Mouse (Mus musculus) forebrain, embryonic 15.5 days (tissue): ENCODE results near the gene Mknk1. TPM values are rescaled to one million over a fixed set of nuclear protein-coding genes. Genes with fewer than 3 reads are reported as not detected.

ENCODE experiments used
- ATAC-seq: fragments of 200-750 bp; cut with Nextera tagmentation; replicated peaks from 2 replicates; pipeline ENCODE4 v1.8.0; 2017; ENCODE audit warnings: mild to moderate bottlenecking, moderate TSS enrichment, moderate library complexity
- H3K27ac ChIP-seq: fragments of 300-500 bp; sonication (generic); replicated peaks from 2 replicates; pipeline ENCODE4 v1.5.1; 2015; ENCODE audit warnings: mild to moderate bottlenecking, inconsistent platforms
- H3K27me3 ChIP-seq: fragments of 300-500 bp; sonication (generic); 2 replicates; pipeline ENCODE4 v1.6.1; 2015; ENCODE audit warnings: inconsistent platforms
- H3K36me3 ChIP-seq: fragments of 300-500 bp; sonication (generic); 2 replicates; pipeline ENCODE4 v1.6.1; 2015; ENCODE audit warnings: mild to moderate bottlenecking, inconsistent platforms
- H3K4me1 ChIP-seq: fragments of 300-500 bp; sonication (generic); 2 replicates; pipeline ENCODE4 v1.6.1; 2015; ENCODE audit warnings: inconsistent platforms
- H3K4me2 ChIP-seq: fragments of 300-500 bp; sonication (generic); replicated peaks from 2 replicates; pipeline ENCODE4 v1.6.1; 2015; ENCODE audit warnings: mild to moderate bottlenecking, inconsistent platforms
- H3K4me3 ChIP-seq: fragments of 300-500 bp; sonication (generic); 2 replicates; pipeline ENCODE4 v1.5.1; 2015; ENCODE audit warnings: mild to moderate bottlenecking, inconsistent platforms
- H3K9ac ChIP-seq: fragments of 300-500 bp; sonication (generic); replicated peaks from 2 replicates; pipeline ENCODE4 v1.6.1; 2015; ENCODE audit warnings: mild to moderate bottlenecking, inconsistent platforms
- H3K9me3 ChIP-seq: fragments of 300-500 bp; sonication (generic); 2 replicates; pipeline ENCODE4 v1.6.1; 2016; ENCODE audit warnings: inconsistent platforms
- WGBS: fragments of 180-500 bp; shearing (Covaris S2); methylation state at CpG from one replicate; pipeline ENCODE4 v1.1.7; 2015; ENCODE audit warnings: mixed read lengths; 5-methylcytosine and 5-hydroxymethylcytosine counted together
- polyA plus RNA-seq: library from polyadenylated mRNA; unstranded; fragments of >200 nt; fragmentation: Nextera tagmentation; extraction: Ambion mirVana; gene quantifications from 2 replicates; pipeline ENCODE4 v1.2.1, GENCODE M21; 2015

The Mknk1 gene
- polyA plus RNA-seq, 1 experiment from 2014 or later: 24.8 TPM

- H3K36me3 ChIP-seq: peaks cover 13% of the 10 kb centered on the region; the same call in 1 of the 2 replicates
- no peak overlapping the region for H3K4me2 ChIP-seq
- H3K4me3 ChIP-seq: no peak overlapping the region
- no peaks in the 10 kb centered on the region for H3K9me3 ChIP-seq
- no peak for ATAC-seq
- peaks cover 16% of the 10 kb centered on the region for H3K4me1 ChIP-seq
- no peak overlapping the region for H3K9ac ChIP-seq
- no peaks in the 10 kb centered on the region for H3K27me3 ChIP-seq
- WGBS: 74% methylated on average over 3 of the region's 3 CpGs
- no peak overlapping the region for H3K27ac ChIP-seq
These were observed 34.2 kb downstream of the Mknk1 start for GRCm38 (mm10) chr4:115873231-115873630.

- H3K4me1 ChIP-seq: peaks cover 23% of the 10 kb centered on the region
- H3K27ac ChIP-seq: no peak overlapping the region; the same call in 1 of the 2 replicates
- 0 out of 2 replicates have a peak, but pooled peaks cover 7% of the 10 kb centered on the region for H3K36me3 ChIP-seq
- WGBS: under 1% methylated on average over 11 of the region's 11 CpGs
- H3K4me3 ChIP-seq: no peak overlapping the region
- no peaks in the 10 kb centered on the region for H3K9me3 ChIP-seq
- ATAC-seq: peak; percentile 45; the same call in 1 of the 2 replicates
- H3K4me2 ChIP-seq: 0 out of 2 replicates have a peak overlapping the region, but pooled peaks have one; percentile 7
- H3K9ac ChIP-seq: peak overlapping the region; percentile 22; the same call in 1 of the 2 replicates
- no peaks in the 10 kb centered on the region for H3K27me3 ChIP-seq
These were observed 39.2 kb downstream of the Mknk1 start for GRCm38 (mm10) chr4:115878216-115878678.

DNA sequence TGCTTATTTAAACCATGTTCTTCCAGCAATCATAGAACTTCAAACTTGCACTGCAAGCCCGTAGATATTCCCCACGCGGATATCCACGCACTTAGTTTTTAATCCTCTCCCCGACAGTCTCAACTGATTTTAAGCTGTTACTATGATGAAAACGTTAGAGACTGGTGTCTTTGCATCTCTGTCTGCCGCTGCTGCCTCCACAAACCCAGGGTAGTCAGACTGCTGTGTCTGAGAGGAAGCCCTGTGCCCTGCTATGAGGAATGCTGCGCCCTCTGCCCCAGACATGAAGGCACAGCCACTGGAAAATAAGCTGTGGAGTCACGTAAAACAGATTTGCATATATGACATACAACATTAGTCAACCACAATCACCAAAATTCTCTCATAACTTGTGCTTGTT lies 39.8 kb downstream of the Mknk1 start:
- Histone ChIP-seq H3K36me3 (0 out of 2 replicates have a peak, but pooled peaks cover 7% of the 10 kb centered on the region), H3K4me1 (peaks cover 23% of the 10 kb centered on the region), H3K4me3 (no peak overlapping the region), H3K27ac (no peak overlapping the region; the same call in 1 of the 2 replicates), H3K4me2 (no peak overlapping the region), H3K9ac (no peak overlapping the region), H3K9me3 (no peaks in the 10 kb centered on the region), H3K27me3 (no peaks in the 10 kb centered on the region)
- WGBS: 33% methylated on average over 9 of the region's 9 CpGs
- ATAC-seq: no peak

- no peak overlapping the region for H3K9ac ChIP-seq
- no peaks in the 10 kb centered on the region for H3K36me3 ChIP-seq
- H3K9me3 ChIP-seq: no peaks in the 10 kb centered on the region
- peak; percentile 53; the same call in 1 of the 2 replicates for ATAC-seq
- WGBS: 0% methylated on average over 1 of the region's 1 CpGs
- no peak overlapping the region for H3K4me3 ChIP-seq
- no peak overlapping the region for H3K4me2 ChIP-seq
- no peaks in the 10 kb centered on the region for H3K27me3 ChIP-seq
- peak overlapping the region; percentile 53 for H3K27ac ChIP-seq
- peaks cover 23% of the 10 kb centered on the region for H3K4me1 ChIP-seq
These were observed 42.2 kb downstream of the Mknk1 start for GRCm38 (mm10) chr4:115881183-115881582.

DNA sequence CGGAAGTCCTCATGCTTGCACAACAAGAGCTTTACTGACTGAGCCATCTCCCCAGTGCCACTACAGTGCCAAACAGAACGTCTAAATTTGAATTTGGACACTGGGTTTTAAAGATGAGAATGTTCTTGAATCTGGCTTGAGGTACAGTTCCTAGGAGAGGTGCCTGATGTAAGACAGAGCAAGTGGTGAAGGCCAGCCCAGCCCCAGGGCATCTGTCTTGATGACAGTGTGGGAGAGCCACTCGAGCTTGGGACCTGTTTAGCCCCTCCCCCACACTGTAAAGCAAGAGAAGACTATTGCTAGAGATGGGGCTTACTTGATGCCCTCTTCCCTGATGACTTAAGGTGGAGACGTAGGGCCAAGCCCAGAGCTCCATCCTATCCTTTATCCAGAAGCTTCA lies 43.2 kb downstream of the Mknk1 start:
- 69% methylated on average over 4 of the region's 4 CpGs for WGBS
- no peak overlapping the region for H3K4me3 ChIP-seq
- H3K27ac ChIP-seq: no peak overlapping the region
- H3K9me3 ChIP-seq: no peaks in the 10 kb centered on the region
- H3K4me1 ChIP-seq: peaks cover 23% of the 10 kb centered on the region
- no peak overlapping the region for H3K4me2 ChIP-seq
- no peak overlapping the region for H3K9ac ChIP-seq
- H3K36me3 ChIP-seq: no peaks in the 10 kb centered on the region
- ATAC-seq: no peak
- no peaks in the 10 kb centered on the region for H3K27me3 ChIP-seq

- no peaks in the 10 kb centered on the region for H3K36me3 ChIP-seq
- H3K4me1 ChIP-seq: peaks cover 11% of the 10 kb centered on the region
- H3K4me3 ChIP-seq: no peak within 1 kb of the TSS
- ATAC-seq: no peak
- H3K27ac ChIP-seq: no peak within 1 kb of the TSS
- 78% methylated on average over 6 of the region's 6 CpGs for WGBS
- no peak within 1 kb of the TSS for H3K4me2 ChIP-seq
- no peaks in the 10 kb centered on the region for H3K9me3 ChIP-seq
- no peaks in the 10 kb centered on the region for H3K27me3 ChIP-seq
- no peak within 1 kb of the TSS for H3K9ac ChIP-seq
These were observed 45.0 kb downstream of the Mknk1 start, which contains the start of gene Kncn for GRCm38 (mm10) chr4:115884022-115884421. Gene Kncn (plus strand): TSS chr4:115884400.

DNA sequence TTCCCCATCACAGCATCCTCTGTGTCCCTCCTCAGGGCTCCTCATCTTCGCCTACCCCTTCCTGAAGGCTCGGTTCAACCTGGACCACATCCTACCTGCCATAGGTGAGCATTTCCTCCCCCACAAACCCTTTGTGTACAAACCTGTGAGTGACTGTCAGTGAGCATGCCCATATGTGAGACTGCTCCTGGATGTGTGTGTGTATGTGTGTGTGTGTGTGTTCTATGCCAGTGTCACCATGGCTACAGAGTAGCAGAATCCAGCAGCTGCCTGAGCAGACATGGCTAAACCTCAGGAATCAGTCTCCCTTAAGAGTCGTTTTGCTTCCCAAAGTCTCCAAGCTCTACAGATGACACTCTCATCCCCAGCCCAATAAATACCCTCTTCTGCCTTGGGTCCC lies 46.8 kb downstream of the Mknk1 start:
- Histone ChIP-seq H3K4me1 (peaks cover 18% of the 10 kb centered on the region), H3K9ac (no peak overlapping the region), H3K9me3 (no peaks in the 10 kb centered on the region), H3K27ac (peak overlapping the region; percentile 4; the same call in 1 of the 2 replicates), H3K27me3 (peaks cover 10% of the 10 kb centered on the region), H3K4me3 (no peak overlapping the region), H3K36me3 (no peaks in the 10 kb centered on the region), H3K4me2 (no peak overlapping the region)
- peak; percentile 62; the same call in 1 of the 2 replicates for ATAC-seq
- 78% methylated on average over 3 of the region's 3 CpGs for WGBS

DNA sequence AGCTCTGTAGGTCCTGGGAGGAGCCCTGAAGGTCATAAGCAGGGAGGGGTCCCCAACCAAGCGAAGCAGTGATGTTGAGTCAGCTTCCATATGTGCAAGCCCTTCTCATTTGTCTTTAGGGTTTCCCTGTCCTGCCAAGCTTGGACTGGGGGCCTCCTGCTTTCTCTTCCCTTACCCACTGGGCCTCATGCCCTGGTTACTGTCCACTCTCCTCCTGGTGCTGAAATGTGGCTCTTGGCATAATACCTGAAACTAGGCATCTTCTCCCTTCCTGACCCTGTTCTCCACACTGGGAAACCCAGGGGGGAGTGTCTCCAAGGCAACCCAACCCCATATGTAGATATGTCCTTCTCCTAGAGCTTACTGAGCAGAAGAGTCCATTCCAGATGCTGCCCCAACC lies 47.9 kb downstream of the Mknk1 start:
- no peak for ATAC-seq
- Histone ChIP-seq H3K9ac (no peak overlapping the region), H3K27me3 (peaks cover 20% of the 10 kb centered on the region), H3K9me3 (no peaks in the 10 kb centered on the region), H3K4me1 (peaks cover 8% of the 10 kb centered on the region), H3K27ac (no peak overlapping the region), H3K36me3 (no peaks in the 10 kb centered on the region), H3K4me2 (no peak overlapping the region), H3K4me3 (no peak overlapping the region)
- 63% methylated on average over 1 of the region's 1 CpGs for WGBS

DNA sequence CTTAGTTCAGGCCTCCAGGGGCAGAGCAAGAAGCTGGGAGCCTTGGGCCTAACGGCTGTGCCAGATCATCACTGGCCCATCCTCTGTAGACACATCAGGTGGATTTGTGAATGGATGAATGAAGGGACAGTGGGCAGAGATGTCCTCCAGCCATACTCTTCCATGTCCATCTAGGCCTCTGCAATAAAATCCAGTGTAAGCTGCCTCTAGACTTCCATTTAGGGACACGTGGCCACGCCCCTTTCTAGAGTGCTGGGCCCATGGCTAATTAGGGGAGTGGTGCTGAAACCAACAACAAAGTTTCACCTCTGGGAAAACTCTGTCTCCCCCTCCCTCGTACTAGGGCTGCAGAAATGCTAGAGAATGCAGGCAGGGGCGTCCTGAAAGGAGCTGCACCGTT lies 51.1 kb downstream of the Mknk1 start:
- 0 out of 2 replicates have a peak overlapping the region, but pooled peaks have one; percentile 12 for H3K9ac ChIP-seq
- H3K27ac ChIP-seq: no peak overlapping the region
- peak overlapping the region; percentile 50 for H3K4me2 ChIP-seq
- peaks cover 22% of the 10 kb centered on the region for H3K27me3 ChIP-seq
- peak overlapping the region; percentile 29 for H3K4me3 ChIP-seq
- H3K9me3 ChIP-seq: no peaks in the 10 kb centered on the region
- peaks cover 8% of the 10 kb centered on the region for H3K4me1 ChIP-seq
- 7% methylated on average over 6 of the region's 6 CpGs for WGBS
- H3K36me3 ChIP-seq: no peaks in the 10 kb centered on the region
- 0 out of 2 replicates have a peak, but pooled peaks have one; percentile 12 for ATAC-seq

- peaks cover 8% of the 10 kb centered on the region for H3K4me1 ChIP-seq
- H3K4me3 ChIP-seq: peak within 1 kb of the TSS; percentile 29
- WGBS: 1% methylated on average over 30 of the region's 31 CpGs
- no peaks in the 10 kb centered on the region for H3K36me3 ChIP-seq
- H3K4me2 ChIP-seq: peak within 1 kb of the TSS; percentile 50
- H3K27ac ChIP-seq: no peak within 1 kb of the TSS
- 0 out of 2 replicates have a peak, but pooled peaks have one; percentile 7 for ATAC-seq
- peaks cover 22% of the 10 kb centered on the region for H3K27me3 ChIP-seq
- no peaks in the 10 kb centered on the region for H3K9me3 ChIP-seq
- 0 out of 2 replicates have a peak within 1 kb of the TSS, but pooled peaks have one; percentile 12 for H3K9ac ChIP-seq
These were observed 51.6 kb downstream of the Mknk1 start, which contains the start of gene 6430628N08Rik for GRCm38 (mm10) chr4:115890553-115890952. Gene 6430628N08Rik (plus strand): TSS chr4:115890665.

DNA sequence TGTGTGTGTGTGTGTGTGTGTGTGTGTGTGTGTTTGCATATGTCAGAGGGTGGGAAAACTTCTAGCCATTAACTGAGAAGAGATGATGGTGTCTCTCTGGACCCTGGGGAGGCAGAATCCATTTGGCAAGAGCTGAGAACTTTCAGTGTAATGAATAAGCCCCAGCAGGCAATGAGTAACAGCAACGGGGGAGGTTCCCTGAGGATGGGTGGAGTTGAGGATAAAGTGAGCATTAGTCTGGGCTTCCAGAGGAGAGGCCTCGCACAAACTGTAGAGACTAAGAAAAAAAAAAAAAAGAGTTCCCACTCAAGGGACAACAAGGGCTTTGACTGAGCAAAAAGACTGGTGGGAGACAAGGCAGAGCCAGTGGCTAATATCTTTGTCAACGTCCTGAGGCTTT lies 55.3 kb downstream of the Mknk1 start:
- 8% methylated on average over 3 of the region's 3 CpGs for WGBS
- Histone ChIP-seq H3K4me3 (no peak overlapping the region), H3K9me3 (no peaks in the 10 kb centered on the region), H3K4me2 (no peak overlapping the region), H3K27ac (no peak overlapping the region), H3K9ac (no peak overlapping the region), H3K36me3 (no peaks in the 10 kb centered on the region), H3K27me3 (peaks cover 51% of the 10 kb centered on the region), H3K4me1 (peaks cover 16% of the 10 kb centered on the region)
- ATAC-seq: no peak

- Histone ChIP-seq H3K27me3 (peaks cover 55% of the 10 kb centered on the region), H3K36me3 (no peaks in the 10 kb centered on the region), H3K9ac (peak overlapping the region; percentile 46), H3K4me3 (peak overlapping the region; percentile 46), H3K4me2 (peak overlapping the region; percentile 92), H3K9me3 (no peaks in the 10 kb centered on the region), H3K4me1 (peaks cover 8% of the 10 kb centered on the region), H3K27ac (no peak overlapping the region)
- WGBS: under 1% methylated on average over 56 of the region's 56 CpGs
- ATAC-seq: peak; percentile 61
These were observed 59.1 kb downstream of the Mknk1 start for GRCm38 (mm10) chr4:115897901-115898631.
